Mouse (Mus musculus): ENCODE measurements around the gene Fam20b.

Gene Fam20b

DNA sequence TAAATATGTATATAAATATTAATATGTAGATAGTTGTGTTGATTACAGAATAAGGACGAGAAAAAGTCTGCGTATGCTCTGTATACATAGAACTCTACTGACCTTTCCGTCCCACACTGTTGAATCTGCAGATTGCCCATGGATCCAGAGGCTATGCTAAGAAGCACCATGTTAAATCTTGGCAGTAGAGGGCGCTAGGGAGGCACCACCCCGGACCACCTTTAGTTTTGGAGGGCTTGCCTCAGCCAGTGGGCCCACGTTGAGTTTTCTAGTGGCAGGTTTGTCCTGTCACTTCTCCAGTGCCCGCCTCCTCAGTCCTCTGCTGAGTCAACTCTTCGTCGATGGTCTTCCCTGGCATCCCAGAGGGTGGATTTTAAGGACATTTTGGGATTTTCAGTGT lies 11.9 kb upstream of the Fam20b start:
- no peak for DNase-seq (ENCODE audit: low spot score in 2 of 2)

DNA sequence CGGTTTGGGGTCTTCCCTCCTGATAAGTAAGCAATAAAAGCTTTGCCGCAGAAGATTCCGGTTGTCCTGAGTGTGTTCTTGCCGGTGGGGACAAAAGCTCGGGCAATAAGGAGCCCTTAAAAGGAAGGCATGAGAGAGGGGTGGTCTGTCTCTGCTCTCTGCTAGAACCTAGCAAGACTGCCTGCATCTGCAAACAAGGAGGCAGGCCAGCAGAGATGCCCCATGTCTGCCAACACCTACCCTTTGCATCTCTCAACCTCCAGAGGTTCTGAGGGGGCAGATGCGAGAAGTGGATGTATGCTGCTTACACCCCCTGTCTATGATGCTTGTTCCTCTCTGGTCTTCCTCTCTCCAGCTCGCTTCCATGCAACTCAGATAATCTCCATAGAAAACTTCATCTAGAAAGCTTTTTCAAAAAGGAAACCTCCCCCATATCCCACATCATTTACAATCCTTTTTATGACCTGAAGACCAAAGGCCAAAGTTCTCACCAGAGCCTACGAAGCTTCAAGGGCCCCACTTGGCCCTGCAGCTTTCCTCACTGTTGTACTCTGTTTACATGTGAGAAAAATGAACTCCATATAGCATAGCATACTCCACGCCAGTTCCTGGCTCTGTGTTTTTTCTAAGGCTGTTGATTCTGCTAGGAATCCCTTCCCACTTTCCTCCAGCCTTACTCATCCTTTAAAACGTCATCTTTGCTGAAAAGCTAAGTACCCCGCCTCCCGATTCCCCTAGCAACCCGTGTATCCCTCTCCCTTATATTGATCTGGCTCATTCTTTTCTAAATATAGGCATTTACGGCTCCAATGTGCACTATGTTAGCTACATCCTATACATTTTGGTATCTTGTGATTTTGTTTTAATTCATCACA lies 8.6 kb upstream of the Fam20b start:
- DNase-seq (ENCODE audit: low spot score in 2 of 2) = no peak

DNA sequence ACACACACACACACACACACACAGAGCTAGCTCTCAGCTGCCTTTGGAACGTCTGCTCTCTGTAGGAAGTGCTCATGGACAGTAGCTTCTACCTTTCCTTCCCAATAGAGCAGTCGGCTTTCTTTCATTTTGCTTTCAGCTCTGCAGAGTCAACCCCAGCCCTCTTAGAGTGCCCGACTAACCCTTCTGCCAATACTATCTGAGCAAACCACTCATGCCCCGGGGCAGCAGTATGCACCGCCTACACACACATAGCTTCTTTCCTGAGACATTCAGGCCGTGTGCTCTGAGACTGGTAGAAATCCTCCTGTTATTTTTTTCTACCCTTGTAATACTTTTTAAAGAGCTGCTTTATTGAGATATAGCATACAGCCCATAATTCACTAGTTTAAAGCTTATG lies 3.2 kb upstream of the Fam20b start:
- no peak for DNase-seq (ENCODE audit: low spot score in 2 of 2)

DNA sequence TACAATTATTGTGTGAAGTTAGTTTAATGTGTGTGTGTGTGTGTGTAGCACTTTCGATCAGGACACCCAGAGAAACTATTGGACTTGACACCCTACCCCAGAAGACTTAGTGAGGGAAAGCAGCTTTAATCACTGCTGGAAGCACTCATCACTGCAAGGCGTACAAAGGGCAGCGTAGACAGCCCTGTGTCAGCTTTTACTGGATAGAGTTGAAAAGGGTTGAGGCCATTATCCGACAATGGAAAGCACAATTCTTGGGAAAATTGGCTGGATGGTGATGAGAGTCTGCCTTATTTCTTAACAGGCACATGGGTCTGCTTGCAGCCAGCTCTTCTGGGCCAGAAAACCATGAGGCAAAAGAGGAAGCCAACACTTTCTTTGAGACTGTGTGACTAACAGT lies 1.2 kb upstream of the Fam20b start:
- peak in 1 of 2 experiments; percentile 5 for DNase-seq (ENCODE audit: low spot score in 2 of 2)

DNA sequence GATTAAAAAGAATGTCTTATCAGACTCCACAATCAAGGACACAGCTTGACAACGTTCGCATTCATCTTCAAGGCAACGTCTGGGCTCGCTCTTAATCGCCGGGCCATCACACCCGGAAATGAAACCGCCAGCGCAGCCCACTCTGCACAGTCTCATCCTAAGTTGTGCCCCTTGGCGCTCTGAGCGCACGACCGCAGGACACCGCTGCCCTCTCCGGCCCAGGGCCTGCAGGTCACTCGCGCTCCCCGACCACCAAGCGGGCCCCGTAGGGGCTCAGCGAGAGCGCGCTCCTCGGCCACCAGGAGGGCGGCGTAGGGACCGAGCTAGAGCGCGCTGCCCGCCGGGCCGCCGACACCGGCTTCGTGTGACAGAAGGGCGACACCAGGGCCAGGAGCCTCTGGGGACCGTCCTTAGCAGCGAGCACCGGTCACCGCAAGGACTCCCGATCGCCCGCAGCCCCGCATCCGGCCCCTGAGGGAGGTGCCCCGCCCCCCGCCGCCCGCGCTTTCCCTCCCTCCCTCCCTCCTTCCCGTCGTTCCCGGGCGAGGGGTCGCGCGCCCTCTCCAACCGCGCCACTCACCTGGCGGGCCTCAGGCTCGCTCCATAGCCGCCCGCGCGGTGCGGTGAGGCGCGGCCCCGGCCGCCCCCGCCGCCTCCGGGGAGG lies 468 bp downstream of the Fam20b start:
- DNase-seq (ENCODE audit: low spot score in 2 of 2) = peak; percentile 32 to 43

DNA sequence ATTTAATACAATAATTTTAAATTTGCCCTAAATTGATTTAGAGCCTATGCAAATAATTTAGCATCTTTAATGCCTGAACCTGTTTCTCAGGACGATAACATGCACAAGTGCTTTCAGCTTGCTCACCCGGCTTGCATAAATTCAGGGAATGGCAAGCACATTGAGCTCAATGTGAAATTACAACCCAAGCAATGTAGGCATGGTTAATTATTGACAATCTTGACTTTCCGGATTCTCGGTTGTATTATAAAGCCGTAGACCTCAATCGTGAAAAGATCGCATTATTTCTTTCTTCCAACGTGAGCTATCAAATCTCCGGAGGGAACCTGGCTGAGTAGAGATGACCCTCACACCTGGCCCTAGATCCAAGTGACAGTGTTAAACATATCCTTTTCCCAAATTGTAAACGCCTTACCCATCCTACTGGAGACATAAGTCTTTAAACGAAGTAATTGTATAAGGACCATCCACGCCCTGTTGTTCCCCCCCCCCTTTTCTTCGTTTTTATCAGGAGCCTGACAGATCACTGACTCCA lies 1.1 kb downstream of the Fam20b start:
- no peak for DNase-seq (ENCODE audit: low spot score in 2 of 2)

DNA sequence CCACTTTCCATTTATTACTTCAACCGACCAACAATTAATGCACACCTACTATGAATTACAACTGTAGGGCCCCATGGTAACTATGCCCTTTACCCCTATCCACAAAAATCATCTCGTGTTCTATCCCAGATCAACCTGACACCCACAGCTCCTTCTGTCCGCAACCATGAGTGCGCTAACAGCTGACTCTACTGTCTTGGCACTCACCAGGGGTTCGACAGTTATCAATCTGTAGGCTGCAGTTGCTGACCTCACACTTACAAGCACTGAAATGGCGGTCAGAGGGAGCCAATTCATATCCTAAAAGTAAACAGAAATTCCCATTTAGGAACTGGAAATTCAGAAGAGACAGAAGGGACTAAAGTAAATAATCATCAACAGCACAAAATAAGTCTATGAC lies 2.2 kb downstream of the Fam20b start:
- no peak for DNase-seq (ENCODE audit: low spot score in 2 of 2)

DNA sequence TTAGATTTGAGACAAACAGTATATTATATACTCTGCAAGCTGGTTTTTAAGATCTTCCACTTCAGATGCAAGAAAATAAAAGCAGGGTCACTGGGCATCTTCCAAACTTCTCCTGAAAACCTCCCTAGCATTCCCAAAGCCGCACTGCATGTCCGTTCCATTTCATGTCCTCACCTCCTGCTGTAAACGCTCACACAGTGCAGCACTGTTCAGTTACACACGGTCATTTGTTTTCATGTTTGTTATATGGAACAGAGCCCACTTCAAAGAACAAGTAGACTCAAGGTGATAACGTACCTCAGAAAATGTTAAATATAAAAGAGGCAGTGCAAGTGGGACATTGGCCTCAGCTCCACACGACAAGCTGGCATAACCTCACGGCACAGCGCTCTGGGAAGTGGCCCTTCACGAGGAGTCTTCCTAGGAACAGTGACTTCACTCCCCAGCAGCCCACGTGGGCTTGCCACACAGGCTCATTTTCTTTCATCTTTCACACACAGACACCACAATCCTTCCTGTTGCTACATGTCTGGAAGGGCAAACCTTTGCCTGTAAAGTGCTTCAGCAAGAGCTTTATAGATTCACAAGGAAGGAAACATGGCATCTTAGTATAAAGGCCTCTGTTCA lies 8.3 kb downstream of the Fam20b start:
- no peak for DNase-seq (ENCODE audit: low spot score in 2 of 2)

DNA sequence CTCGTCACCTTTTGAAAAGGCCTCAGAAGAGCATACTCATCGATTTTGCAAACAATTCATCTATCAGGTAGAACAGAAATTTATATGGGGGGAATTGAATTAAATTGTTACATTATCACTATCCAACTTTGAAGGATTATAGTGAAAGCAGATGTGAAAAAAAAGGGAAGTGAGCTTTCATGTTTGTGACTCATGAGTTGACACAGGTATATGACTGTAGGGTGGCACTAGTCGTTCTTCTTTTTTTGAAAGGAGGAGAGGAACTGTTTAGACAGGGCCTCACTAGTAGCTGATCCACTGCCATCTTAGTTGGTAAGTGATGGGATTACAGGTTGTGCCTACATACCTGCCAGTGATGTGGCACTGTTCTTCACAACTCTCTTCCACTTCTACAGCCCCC lies 10.2 kb downstream of the Fam20b start:
- no peak for DNase-seq (ENCODE audit: low spot score in 2 of 2)

DNA sequence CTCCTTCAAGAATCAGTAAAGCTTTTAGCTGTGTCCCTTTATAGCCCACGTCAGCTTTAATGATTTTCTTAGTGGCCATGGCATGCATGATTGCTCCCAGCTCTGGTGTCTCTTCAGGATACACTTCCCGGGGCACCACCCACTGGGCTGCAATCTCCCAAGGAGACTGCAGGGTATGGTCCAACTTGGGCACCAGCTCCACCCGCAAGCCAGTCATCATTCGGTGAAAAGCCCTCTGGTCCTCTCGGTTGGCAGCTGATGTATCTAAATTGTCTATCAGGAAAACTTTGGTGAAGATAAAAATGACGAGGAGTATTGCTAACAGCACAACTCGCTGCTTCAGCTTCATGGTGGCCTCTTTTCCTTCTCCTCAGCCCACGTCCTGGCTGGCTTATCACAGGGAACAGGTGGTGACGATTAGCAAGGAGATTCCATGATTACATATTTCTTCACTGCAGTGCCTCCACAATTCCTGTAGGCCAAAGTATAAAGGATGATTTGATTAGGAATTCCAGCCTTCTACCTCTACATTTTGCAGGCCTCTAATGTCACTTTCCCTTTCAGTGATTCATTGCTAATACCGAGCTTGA lies 13.1 kb downstream of the Fam20b start:
- no peak for DNase-seq (ENCODE audit: low spot score in 2 of 2)

DNA sequence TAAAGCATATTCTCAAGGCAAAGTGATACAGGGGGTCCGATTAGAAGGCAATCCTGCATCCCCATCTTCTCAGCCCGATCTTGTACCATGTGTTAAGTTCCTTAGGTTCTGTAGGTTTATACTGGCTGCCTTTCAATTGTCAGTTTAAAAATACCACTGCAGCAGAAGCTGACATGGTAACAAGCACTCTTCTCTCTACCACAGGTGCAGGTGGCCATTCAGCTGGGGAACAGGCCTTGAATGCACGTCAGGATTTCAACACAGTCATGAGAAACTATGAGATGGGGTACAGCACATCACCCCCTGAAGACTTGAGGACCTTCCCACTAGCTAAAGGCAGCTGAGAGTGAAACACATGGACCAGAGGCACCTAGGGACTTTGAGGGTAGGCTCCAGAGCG lies 15.4 kb downstream of the Fam20b start:
- DNase-seq (ENCODE audit: low spot score in 2 of 2) = no peak

DNA sequence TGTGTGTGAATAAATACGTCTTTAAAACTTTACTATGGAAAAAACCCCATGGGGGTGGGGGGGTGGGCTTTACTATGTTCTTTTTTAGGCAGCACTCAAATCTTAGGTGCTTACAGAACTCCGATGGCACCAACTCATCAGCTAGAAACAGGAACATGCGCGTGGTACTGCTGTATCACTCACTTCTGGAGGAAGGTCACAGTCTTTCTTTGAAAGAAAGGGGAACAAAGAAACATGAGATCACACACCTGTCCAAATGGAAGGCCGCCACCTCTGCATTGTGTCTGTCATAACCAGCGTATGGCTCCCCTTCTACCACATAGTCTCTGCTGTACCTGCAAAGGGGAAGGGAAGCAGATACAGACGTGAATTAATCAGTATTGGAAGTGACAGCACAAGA lies 16.7 kb downstream of the Fam20b start:
- no peak for DNase-seq (ENCODE audit: low spot score in 2 of 2)

DNA sequence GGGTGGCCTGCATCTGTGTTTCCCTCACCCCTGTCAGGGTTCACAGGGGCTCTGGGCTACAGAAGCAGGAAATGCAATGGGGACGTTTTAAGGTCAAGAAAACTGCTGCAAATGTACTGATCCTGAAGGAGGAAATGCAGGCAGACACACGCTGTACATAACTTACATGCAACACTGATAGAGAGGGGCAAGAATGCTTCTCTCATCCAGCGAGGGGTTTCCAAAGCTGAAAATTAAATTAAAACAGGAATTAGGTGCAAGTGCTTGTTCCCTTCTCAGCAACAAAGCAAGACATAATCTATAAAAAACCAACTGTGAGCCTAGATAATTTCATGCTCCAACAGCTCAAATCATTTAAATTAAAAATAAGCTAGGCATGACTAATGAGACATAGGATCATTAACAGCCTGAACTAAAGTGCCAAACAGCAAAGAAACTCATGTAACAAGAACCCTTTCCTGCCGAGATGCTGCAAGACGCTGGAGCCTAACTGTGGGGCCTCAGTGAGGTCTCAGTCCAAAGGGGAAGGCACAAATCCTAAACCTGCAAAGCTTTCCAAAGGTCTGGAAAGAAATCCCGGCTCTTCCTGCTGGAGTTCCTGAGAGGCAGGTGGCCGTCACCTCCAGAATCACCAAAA lies 32.7 kb downstream of the Fam20b start:
- DNase-seq (ENCODE audit: low spot score in 2 of 2) = no peak

DNA sequence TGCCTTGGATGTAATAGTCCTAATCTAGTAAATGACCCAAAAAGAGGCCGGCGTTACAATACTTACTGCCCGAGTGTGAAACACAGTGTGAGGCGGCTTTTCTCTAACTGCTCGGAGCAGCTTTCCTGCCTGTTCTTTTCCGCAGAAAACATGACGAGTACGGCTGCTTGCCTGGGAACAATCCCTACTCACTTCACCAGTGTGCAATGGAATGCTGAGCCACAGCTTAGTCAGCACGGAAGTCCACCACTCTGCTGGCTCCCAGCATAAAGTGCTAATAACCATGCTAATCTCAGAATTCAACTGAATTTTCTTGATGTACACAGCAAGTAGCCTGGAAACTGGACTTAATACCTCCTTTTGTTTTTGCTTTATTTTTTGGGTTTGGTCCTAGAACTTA lies 39.3 kb downstream of the Fam20b start:
- no peak for DNase-seq (ENCODE audit: low spot score in 2 of 2)

DNA sequence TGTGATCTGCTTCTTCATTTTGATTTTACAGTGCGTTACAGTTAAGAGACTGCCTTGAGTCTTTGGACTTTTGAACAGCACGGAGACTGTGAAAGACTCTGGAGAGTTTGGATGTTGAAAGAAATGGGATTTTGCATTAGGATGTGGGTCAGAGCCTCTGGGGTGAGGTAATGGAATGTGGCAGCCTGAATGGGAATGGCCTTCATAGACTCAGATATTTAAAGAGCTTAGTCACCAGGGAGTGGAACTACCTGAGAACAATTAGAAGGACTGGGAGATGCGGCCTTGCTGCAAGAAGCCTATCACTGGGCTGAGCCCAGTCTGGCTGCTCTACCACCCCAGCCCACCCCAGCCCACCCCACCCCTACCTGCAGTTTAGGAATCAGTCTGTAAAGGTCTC lies 41.7 kb downstream of the Fam20b start:
- no peak for DNase-seq (ENCODE audit: low spot score in 2 of 2)

DNA sequence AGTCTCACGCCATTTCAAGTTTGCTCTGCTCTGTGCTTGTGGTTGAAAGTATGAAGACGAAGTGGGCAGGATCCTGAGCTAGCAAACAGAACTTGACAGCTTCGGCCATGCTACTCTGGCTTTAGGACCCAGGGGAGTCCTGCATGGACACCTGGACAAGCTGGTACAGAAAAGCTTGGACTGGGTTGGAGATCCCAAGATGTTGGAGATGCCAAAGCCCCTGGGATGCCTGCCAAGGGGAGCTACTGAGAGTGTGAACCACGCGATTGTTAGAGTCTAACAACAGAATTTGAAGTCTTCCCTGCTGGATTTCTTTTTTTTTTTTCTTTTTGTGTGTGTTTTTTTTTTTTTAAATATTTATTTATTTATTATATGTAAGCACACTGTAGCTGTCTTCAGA lies 42.3 kb downstream of the Fam20b start:
- DNase-seq (ENCODE audit: low spot score in 2 of 2) = no peak

DNA sequence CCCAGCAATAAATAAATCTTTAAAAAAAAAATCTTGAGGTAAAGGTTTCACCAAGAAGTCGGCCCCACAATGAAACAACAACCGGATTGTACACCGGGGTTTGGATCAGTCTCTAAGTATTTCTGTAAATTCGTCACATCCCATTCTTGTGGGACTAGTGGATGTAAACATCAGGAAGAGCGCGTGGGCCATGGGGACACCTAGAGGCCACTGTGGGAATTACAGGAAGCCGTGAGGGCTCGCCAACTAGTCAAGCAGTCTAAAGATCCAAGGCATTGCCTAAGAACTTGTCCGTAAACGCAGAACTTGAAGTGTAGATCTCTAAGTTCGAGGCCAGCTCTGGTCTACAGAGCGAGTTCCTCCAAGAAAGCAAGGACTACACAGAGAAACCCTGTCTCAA lies 42.7 kb downstream of the Fam20b start:
- peak; percentile 25 to 68 for DNase-seq (ENCODE audit: low spot score in 2 of 2)

DNA sequence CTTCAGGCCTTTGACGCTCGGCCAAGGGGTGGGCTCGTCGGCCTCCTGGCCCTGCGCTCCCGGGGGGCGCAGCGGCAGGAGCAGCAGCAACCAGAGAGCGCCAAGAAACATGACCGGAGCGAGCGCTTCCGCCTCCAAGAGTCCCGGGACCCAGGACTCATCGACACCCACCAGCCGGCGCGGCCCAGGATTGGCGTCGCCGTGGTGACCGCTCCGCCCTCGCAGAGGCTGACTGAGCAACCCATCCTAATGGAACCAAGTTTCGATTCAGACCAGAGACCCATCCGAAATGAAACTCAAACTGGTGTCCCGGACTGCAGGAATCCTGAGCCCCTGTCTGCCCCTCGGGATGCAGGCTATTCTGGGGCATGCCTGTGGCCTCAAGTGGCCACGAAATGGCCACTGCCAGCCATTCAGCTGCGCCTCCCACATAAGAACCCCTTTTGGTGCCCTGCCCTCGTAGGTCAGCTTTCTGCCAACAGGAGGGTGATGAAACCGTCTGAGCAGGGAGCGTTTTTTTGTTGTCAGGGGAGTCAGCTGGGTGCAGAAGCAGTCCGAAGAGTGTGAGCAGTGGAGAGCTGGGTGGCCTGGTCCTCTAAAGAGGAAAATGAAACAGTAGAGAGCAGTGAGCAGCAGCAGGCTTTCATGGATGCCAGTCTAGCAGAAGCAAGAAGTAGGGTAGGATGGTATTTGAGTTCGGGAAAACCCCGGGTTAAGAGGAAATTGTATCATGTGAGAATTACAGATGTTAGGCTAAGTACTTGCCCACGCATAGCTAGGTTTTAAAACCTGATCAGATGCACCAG lies 44.5 kb downstream of the Fam20b start, which contains the start of gene Tor3a:
TSS of gene Tor3a (minus strand) at position 162 of the 806 bp plus-strand sequence.
- peak; percentile 90 to 91 for DNase-seq (ENCODE audit: low spot score in 2 of 2)

DNA sequence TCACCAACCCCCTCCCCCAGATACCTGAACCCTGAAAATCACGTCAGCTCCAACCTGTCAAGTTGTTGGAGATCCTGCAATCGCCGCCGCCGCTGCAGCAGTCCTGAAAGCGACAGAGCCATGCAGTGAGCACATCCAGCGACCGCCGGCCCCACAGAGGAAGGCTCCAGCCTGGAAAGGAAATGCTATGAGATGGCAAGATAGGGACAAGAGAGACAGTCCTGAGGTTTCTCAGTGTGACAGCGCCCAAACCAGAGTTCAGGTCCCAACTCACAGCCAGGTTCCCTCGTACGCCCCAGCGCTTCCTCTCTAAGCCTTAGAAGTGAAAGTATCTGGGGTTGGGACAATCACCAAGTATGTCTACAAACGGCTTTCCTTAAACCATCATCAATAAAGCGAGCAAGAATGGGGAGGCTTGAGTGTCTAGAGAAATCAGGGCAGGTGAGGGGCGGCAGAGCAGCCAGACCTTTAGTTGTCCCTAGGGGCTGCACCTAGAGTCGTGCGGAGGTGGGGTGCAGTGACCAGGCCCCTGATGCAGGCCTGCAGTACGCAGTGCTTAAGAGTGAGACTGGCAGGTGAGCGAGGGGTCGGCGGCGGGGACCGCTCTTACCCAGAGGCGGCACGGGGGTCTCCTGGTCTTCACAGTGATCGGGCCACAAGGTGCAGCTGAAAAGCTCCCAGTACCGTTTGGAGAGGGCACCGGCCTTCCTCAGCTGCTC lies 45.3 kb downstream of the Fam20b start:
- peak; percentile 38 to 43 for DNase-seq (ENCODE audit: low spot score in 2 of 2)
